Mouse (Mus musculus) midbrain, embryonic 14.5 days (tissue): ENCODE results near the gene Pgpep1. TPM values are rescaled to one million over a fixed set of nuclear protein-coding genes. Genes with fewer than 3 reads are reported as not detected.

ENCODE experiments used
- ATAC-seq: fragments of 200-750 bp; cut with Nextera tagmentation; 2 replicates; pipeline ENCODE4 v1.8.0; 2017; ENCODE audit warnings: moderate number of reproducible peaks, moderate library complexity; ENCODE audit not compliant: low FRiP score, low TSS enrichment
- DNase-seq: peaks from one replicate; pipeline ENCODE4 v3.0.0-alpha.2; 2015
- H3K27ac ChIP-seq: fragments of 300-500 bp; sonication (generic); replicated peaks from 2 replicates; pipeline ENCODE4 v1.5.1; 2014; ENCODE audit warnings: mild to moderate bottlenecking, low read depth, low read length, moderate library complexity
- H3K27me3 ChIP-seq: fragments of 300-500 bp; sonication (generic); 2 replicates; pipeline ENCODE4 v1.6.1; 2014; ENCODE audit warnings: low read length, control low read depth, mixed read lengths; ENCODE audit not compliant: control insufficient read depth, insufficient read depth
- H3K36me3 ChIP-seq: fragments of 300-500 bp; sonication (generic); 2 replicates; pipeline ENCODE4 v1.6.1; 2014; ENCODE audit warnings: low read length, control low read depth; ENCODE audit not compliant: control insufficient read depth, insufficient read depth
- H3K4me1 ChIP-seq: fragments of 300-500 bp; sonication (generic); 2 replicates; pipeline ENCODE4 v1.6.1; 2014; ENCODE audit warnings: mild to moderate bottlenecking, antibody characterized with exemption, low read length, control low read depth; ENCODE audit not compliant: control insufficient read depth, insufficient read depth
- H3K4me2 ChIP-seq: fragments of 300-500 bp; sonication (generic); 2 replicates; pipeline ENCODE4 v1.6.1; 2014; ENCODE audit warnings: mild to moderate bottlenecking, low read length, moderate library complexity
- H3K4me3 ChIP-seq: fragments of 300-500 bp; sonication (generic); replicated peaks from 2 replicates; pipeline ENCODE4 v1.5.1; 2014; ENCODE audit warnings: low read depth, low read length
- H3K9ac ChIP-seq: fragments of 300-500 bp; sonication (generic); replicated peaks from 2 replicates; pipeline ENCODE4 v1.6.1; 2014; ENCODE audit warnings: mild to moderate bottlenecking, low read length, moderate library complexity
- H3K9me3 ChIP-seq: fragments of 300-500 bp; sonication (generic); 2 replicates; pipeline ENCODE4 v1.6.1; 2016; ENCODE audit warnings: low read length, control low read depth, mixed read lengths; ENCODE audit not compliant: control insufficient read depth
- WGBS: fragments of 180-500 bp; shearing (Covaris S2); extraction: QIAGEN DNeasy Blood & Tissue Kit; methylation state at CpG from one replicate; pipeline ENCODE4 v1.1.7; 2014; 5-methylcytosine and 5-hydroxymethylcytosine counted together
- polyA plus RNA-seq: library from polyadenylated mRNA; unstranded; fragments of >200 nt; fragmentation: Nextera tagmentation; extraction: Ambion mirVana; gene quantifications from 2 replicates; pipeline ENCODE4 v1.2.1, GENCODE M21; 2014

Pgpep1 gene
- polyA plus RNA-seq, 1 experiment from 2014 or later: 95.8 TPM

GRCm38 (mm10) chr8:70673079-70673856 is 13.1 kb upstream of the Pgpep1 start, which contains the start of gene Lsm4:
Gene Lsm4 (plus strand): TSS chr8:70673248.
- ATAC-seq: peak; percentile 97
- peak within 1 kb of the TSS; percentile 63 for H3K4me3 ChIP-seq
- H3K4me1 ChIP-seq: peaks cover 12% of the 10 kb centered on the region
- peak within 1 kb of the TSS; percentile 90 for H3K4me2 ChIP-seq
- peaks cover 10% of the 10 kb centered on the region for H3K36me3 ChIP-seq
- WGBS: under 1% methylated on average over 60 of the region's 60 CpGs
- H3K27ac ChIP-seq: peak within 1 kb of the TSS; percentile 97
- no peaks in the 10 kb centered on the region for H3K27me3 ChIP-seq
- no peaks in the 10 kb centered on the region for H3K9me3 ChIP-seq
- peak; percentile 99 for DNase-seq
- peak within 1 kb of the TSS; percentile 68 for H3K9ac ChIP-seq

GRCm38 (mm10) chr8:70672325-70673078 is 12.3 kb upstream of the Pgpep1 start:
- peak overlapping the region; percentile 90 for H3K27ac ChIP-seq
- H3K27me3 ChIP-seq: no peaks in the 10 kb centered on the region
- ATAC-seq (no peak), DNase-seq (no peak)
- 38% methylated on average over 19 of the region's 19 CpGs for WGBS
- H3K9ac ChIP-seq: peak overlapping the region; percentile 52; the same call in 1 of the 2 replicates
- peak overlapping the region; percentile 90 for H3K4me2 ChIP-seq
- peaks cover 2% of the 10 kb centered on the region for H3K36me3 ChIP-seq
- H3K9me3 ChIP-seq: no peaks in the 10 kb centered on the region
- peaks cover 12% of the 10 kb centered on the region for H3K4me1 ChIP-seq
- H3K4me3 ChIP-seq: peak overlapping the region; percentile 32

GRCm38 (mm10) chr8:70671615-70672324 is 11.6 kb upstream of the Pgpep1 start:
- DNase-seq (no peak), ATAC-seq (no peak)
- WGBS: 64% methylated on average over 10 of the region's 10 CpGs
- no peak overlapping the region for H3K4me2 ChIP-seq
- no peaks in the 10 kb centered on the region for H3K36me3 ChIP-seq
- peaks cover 12% of the 10 kb centered on the region for H3K4me1 ChIP-seq
- no peaks in the 10 kb centered on the region for H3K27me3 ChIP-seq
- no peak overlapping the region for H3K4me3 ChIP-seq
- no peaks in the 10 kb centered on the region for H3K9me3 ChIP-seq
- no peak overlapping the region for H3K9ac ChIP-seq
- peak overlapping the region; percentile 90; the same call in 1 of the 2 replicates for H3K27ac ChIP-seq

DNA sequence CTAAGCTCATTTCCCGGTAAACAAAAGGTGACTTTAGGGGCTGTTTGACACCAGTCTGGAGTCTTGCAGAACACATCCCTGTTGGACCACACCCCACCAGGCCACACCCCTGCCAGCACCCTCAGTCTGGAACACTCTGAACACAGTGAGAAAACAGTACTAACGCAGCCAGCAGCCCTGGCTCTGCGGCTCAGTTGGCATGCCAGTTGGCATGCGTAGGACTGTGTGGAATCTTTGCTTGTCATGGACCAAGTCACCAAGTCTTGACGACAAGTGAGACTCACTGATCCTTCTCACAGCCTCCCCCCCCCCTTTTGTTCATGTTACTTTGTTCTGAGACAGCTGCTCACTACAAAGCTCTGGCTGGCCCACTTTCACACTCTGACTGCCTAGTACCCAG is 6.9 kb upstream of the Pgpep1 start:
- DNase-seq: no peak
- no peak overlapping the region for H3K4me3 ChIP-seq
- H3K36me3 ChIP-seq: no peaks in the 10 kb centered on the region
- no peak overlapping the region for H3K4me2 ChIP-seq
- no peaks in the 10 kb centered on the region for H3K9me3 ChIP-seq
- no peak for ATAC-seq
- no peaks in the 10 kb centered on the region for H3K4me1 ChIP-seq
- no peak overlapping the region for H3K27ac ChIP-seq
- WGBS: 65% methylated on average over 5 of the region's 5 CpGs
- no peak overlapping the region for H3K9ac ChIP-seq
- no peaks in the 10 kb centered on the region for H3K27me3 ChIP-seq

- H3K36me3 ChIP-seq: no peaks in the 10 kb centered on the region
- DNase-seq (no peak), ATAC-seq (no peak)
- H3K4me3 ChIP-seq: no peak overlapping the region
- no peak overlapping the region for H3K9ac ChIP-seq
- 0 out of 2 replicates have a peak, but pooled peaks cover under 1% of the 10 kb centered on the region for H3K4me1 ChIP-seq
- H3K27me3 ChIP-seq: no peaks in the 10 kb centered on the region
- no peaks in the 10 kb centered on the region for H3K9me3 ChIP-seq
- H3K27ac ChIP-seq: no peak overlapping the region
- WGBS: 79% methylated on average over 2 of the region's 2 CpGs
- no peak overlapping the region for H3K4me2 ChIP-seq
Measured at GRCm38 (mm10) chr8:70665599-70665998, 5.4 kb upstream of the Pgpep1 start.

DNA sequence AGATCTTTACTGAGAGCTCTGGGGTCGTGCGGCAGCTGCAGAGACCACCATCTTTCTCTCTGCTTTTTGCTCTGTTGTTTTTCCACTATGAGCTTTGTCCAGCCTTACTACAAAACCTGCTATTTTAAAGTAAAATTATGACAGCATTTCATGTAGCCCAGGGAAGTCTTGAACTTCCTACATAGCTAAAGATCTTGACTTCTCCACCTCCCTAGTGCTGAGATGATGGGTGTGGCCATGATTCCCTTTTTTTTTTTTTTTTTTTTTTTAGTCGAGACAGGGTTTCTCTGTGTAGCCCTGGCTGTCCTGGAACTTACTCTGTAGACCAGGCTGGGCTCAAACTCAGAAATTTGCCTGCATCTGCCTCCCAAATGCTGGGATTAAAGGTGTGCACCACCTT is 4.4 kb upstream of the Pgpep1 start:
- no peaks in the 10 kb centered on the region for H3K9me3 ChIP-seq
- DNase-seq: no peak
- no peak overlapping the region for H3K4me2 ChIP-seq
- no peak for ATAC-seq
- no peak overlapping the region for H3K9ac ChIP-seq
- H3K4me3 ChIP-seq: no peak overlapping the region
- H3K36me3 ChIP-seq: no peaks in the 10 kb centered on the region
- H3K27me3 ChIP-seq: no peaks in the 10 kb centered on the region
- no peak overlapping the region for H3K27ac ChIP-seq
- 0 out of 2 replicates have a peak, but pooled peaks cover 5% of the 10 kb centered on the region for H3K4me1 ChIP-seq
- 80% methylated on average over 3 of the region's 3 CpGs for WGBS

- no peaks in the 10 kb centered on the region for H3K9me3 ChIP-seq
- no peak for ATAC-seq
- no peaks in the 10 kb centered on the region for H3K36me3 ChIP-seq
- peak overlapping the region; percentile 6; the same call in 1 of the 2 replicates for H3K27ac ChIP-seq
- 38% methylated on average over 4 of the region's 4 CpGs for WGBS
- H3K9ac ChIP-seq: no peak overlapping the region
- no peak overlapping the region for H3K4me3 ChIP-seq
- DNase-seq: peak; percentile 52
- H3K4me2 ChIP-seq: no peak overlapping the region
- H3K27me3 ChIP-seq: no peaks in the 10 kb centered on the region
- peaks cover 10% of the 10 kb centered on the region for H3K4me1 ChIP-seq
Measured at GRCm38 (mm10) chr8:70663691-70664090, 3.5 kb upstream of the Pgpep1 start.

GRCm38 (mm10) chr8:70659604-70660272 is 450 bp downstream of the Pgpep1 start:
- Histone ChIP-seq H3K4me3 (peak overlapping the region; percentile 72), H3K4me2 (peak overlapping the region; percentile 88), H3K4me1 (peaks cover 24% of the 10 kb centered on the region), H3K9ac (peak overlapping the region; percentile 79), H3K27ac (peak overlapping the region; percentile 71), H3K36me3 (0 out of 2 replicates have a peak, but pooled peaks cover 7% of the 10 kb centered on the region), H3K27me3 (no peaks in the 10 kb centered on the region), H3K9me3 (no peaks in the 10 kb centered on the region)
- peak; percentile 92 for DNase-seq
- under 1% methylated on average over 44 of the region's 44 CpGs for WGBS
- peak; percentile 92 for ATAC-seq
